Mouse (Mus musculus): Measurements from ENCODE around the gene Gm18596. TPM values are rescaled to one million over a fixed set of nuclear protein-coding genes. Genes with fewer than 3 reads are reported as not detected.
"Not testable (repeated sequence)": the region's sequence is repeated elsewhere in the genome, so short reads cannot be mapped to it uniquely, and the experiment has no call there.

Gm18596 gene
- polyA plus RNA-seq, 1 experiment from 2014 or later, result not detected

GRCm38 (mm10) chr10:77759582-77759981 is 17.1 kb upstream of the Gm18596 start, which contains the start of gene Gm3233:
Gene Gm3233 (minus strand): TSS chr10:77759682.
- H3K9me3 ChIP-seq (ENCODE audit: control insufficient read depth, low read length); H3K27me3 ChIP-seq (ENCODE audit: control insufficient read depth, insufficient read depth, low read length); H3K4me3 ChIP-seq (ENCODE audit: low read depth, low read length); H3K4me1 ChIP-seq (replicated peaks; ENCODE audit: control insufficient read depth, insufficient read depth, low read length); H3K4me2 ChIP-seq (replicated peaks; ENCODE audit: low read depth, low read length); H3K36me3 ChIP-seq (ENCODE audit: control insufficient read depth, insufficient read depth, low read length); H3K9ac ChIP-seq (ENCODE audit: low read depth, low read length); ATAC-seq (ENCODE audit: low FRiP score); DNase-seq (ENCODE audit: low spot score); H3K27ac ChIP-seq (ENCODE audit: low read depth, low read length): not testable (repeated sequence)
- no CpG with 5 or more reads among the region's 1 CpGs for WGBS

DNA sequence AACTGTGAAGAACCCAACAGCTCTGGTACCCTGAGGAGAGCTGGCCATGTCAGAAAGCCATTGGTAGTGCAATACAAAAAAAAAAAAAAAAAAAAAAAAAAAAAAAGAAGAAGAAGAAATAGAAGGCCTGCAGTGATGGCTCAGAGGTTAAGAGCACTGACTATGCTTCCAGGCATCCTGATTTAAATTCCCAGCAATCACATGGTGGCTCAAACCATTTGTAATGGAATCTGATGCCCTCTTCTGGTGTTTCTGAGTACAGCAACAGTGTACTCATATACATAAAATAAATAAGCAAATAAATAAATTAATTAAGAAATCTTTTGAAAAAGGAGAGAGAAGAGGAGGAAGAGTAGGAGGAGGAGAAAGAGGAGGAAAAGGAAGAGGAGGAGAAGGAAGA is 11.0 kb upstream of the Gm18596 start:
- Histone ChIP-seq H3K4me1 (replicated peaks; ENCODE audit: control insufficient read depth, insufficient read depth, low read length) (no peaks in the 10 kb centered on the region), H3K27me3 (ENCODE audit: control insufficient read depth, insufficient read depth, low read length) (no peaks in the 10 kb centered on the region), H3K4me3 (ENCODE audit: low read depth, low read length) (no peak overlapping the region), H3K4me2 (replicated peaks; ENCODE audit: low read depth, low read length) (no peak overlapping the region), H3K36me3 (ENCODE audit: control insufficient read depth, insufficient read depth, low read length) (no peaks in the 10 kb centered on the region), H3K9me3 (ENCODE audit: control insufficient read depth, low read length) (no peaks in the 10 kb centered on the region), H3K27ac (ENCODE audit: low read depth, low read length) (no peak overlapping the region), H3K9ac (ENCODE audit: low read depth, low read length) (no peak overlapping the region)
- ATAC-seq (ENCODE audit: low FRiP score), result no peak
- DNase-seq (ENCODE audit: low spot score), result no peak

DNA sequence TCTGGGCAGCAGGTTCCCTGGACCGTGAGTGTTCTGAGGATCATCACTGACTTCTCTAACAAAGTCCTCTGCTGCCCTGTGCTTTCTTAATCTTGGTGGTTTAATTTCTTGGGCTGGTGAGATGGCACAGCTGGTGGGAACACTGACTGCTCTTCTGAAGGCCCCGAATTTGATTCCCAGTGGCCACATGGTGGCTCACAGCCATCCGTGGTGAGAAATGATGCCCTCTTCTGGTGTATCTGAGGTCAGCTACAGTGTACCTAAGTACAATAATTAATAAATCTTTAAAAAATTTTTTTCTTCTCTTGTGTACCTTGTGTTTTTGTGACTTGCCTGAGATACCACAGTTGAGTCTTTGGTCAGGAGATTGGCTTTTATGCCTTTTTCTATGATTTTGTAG is 9.9 kb upstream of the Gm18596 start:
- not testable (repeated sequence) for H3K4me3 ChIP-seq (ENCODE audit: low read depth, low read length); H3K27me3 ChIP-seq (ENCODE audit: control insufficient read depth, insufficient read depth, low read length); DNase-seq (ENCODE audit: low spot score); H3K36me3 ChIP-seq (ENCODE audit: control insufficient read depth, insufficient read depth, low read length); H3K27ac ChIP-seq (ENCODE audit: low read depth, low read length); H3K4me2 ChIP-seq (replicated peaks; ENCODE audit: low read depth, low read length); H3K9me3 ChIP-seq (ENCODE audit: control insufficient read depth, low read length); H3K9ac ChIP-seq (ENCODE audit: low read depth, low read length); H3K4me1 ChIP-seq (replicated peaks; ENCODE audit: control insufficient read depth, insufficient read depth, low read length); ATAC-seq (ENCODE audit: low FRiP score)
- 66% methylated on average over 3 of the region's 3 CpGs for WGBS

GRCm38 (mm10) chr10:77751254-77751653 is 8.8 kb upstream of the Gm18596 start, which contains the start of gene Gm9736:
Gene Gm9736 (minus strand): TSS chr10:77751354.
- not testable (repeated sequence) for DNase-seq (ENCODE audit: low spot score); H3K9ac ChIP-seq (ENCODE audit: low read depth, low read length); H3K9me3 ChIP-seq (ENCODE audit: control insufficient read depth, low read length); H3K27me3 ChIP-seq (ENCODE audit: control insufficient read depth, insufficient read depth, low read length); H3K4me1 ChIP-seq (replicated peaks; ENCODE audit: control insufficient read depth, insufficient read depth, low read length); ATAC-seq (ENCODE audit: low FRiP score); H3K36me3 ChIP-seq (ENCODE audit: control insufficient read depth, insufficient read depth, low read length); H3K27ac ChIP-seq (ENCODE audit: low read depth, low read length); H3K4me2 ChIP-seq (replicated peaks; ENCODE audit: low read depth, low read length); H3K4me3 ChIP-seq (ENCODE audit: low read depth, low read length)
- 50% methylated on average over 1 of the region's 1 CpGs for WGBS

DNA sequence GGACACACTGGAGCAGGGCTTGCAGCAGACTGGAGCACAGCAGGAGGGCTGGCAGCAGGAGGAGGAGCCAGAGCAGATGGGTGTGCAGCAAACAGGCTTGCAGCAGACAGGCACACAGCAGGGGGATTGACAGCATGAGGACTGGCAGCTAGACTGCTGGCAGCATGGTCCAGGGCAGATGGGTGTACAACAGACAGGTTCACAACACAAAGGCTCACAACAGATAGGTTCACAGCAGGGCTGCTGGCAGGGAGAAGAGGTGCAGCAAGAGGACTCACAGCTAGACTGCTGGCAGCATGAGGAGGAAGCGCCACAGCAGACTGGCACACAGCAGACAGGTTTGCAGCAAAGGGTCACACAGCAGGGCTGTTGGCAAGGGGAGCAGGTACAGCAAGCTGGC is 8.2 kb upstream of the Gm18596 start:
- H3K4me3 ChIP-seq (ENCODE audit: low read depth, low read length); H3K9ac ChIP-seq (ENCODE audit: low read depth, low read length); ATAC-seq (ENCODE audit: low FRiP score); H3K4me1 ChIP-seq (replicated peaks; ENCODE audit: control insufficient read depth, insufficient read depth, low read length); DNase-seq (ENCODE audit: low spot score); H3K4me2 ChIP-seq (replicated peaks; ENCODE audit: low read depth, low read length); H3K27me3 ChIP-seq (ENCODE audit: control insufficient read depth, insufficient read depth, low read length); H3K27ac ChIP-seq (ENCODE audit: low read depth, low read length); H3K36me3 ChIP-seq (ENCODE audit: control insufficient read depth, insufficient read depth, low read length); H3K9me3 ChIP-seq (ENCODE audit: control insufficient read depth, low read length): not testable (repeated sequence)
- 72% methylated on average over 1 of the region's 1 CpGs for WGBS

DNA sequence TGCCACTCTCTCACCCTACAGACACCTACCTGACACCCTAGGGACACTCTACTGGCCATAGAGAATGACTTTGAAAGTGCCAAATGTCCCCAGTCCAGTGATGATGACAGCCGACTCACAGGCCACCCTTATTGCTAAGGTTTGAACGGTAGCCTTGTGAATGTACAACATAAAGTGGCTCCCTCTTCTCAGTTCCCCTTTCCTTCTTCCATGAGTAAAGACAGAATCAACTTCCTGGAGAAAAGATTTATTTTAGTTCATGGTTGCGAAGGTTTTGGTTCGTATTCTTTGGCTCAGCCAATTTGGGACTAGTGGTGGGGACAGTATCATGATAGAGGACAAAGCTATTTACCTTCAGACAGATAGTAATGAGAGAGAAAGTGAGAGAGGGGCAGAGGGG is 3.5 kb downstream of the Gm18596 start:
- no peak overlapping the region for H3K27ac ChIP-seq (ENCODE audit: low read depth, low read length)
- H3K27me3 ChIP-seq (ENCODE audit: control insufficient read depth, insufficient read depth, low read length), result no peaks in the 10 kb centered on the region
- H3K36me3 ChIP-seq (ENCODE audit: control insufficient read depth, insufficient read depth, low read length), result no peaks in the 10 kb centered on the region
- no peak overlapping the region for H3K4me3 ChIP-seq (ENCODE audit: low read depth, low read length)
- no peak for DNase-seq (ENCODE audit: low spot score)
- H3K4me2 ChIP-seq (replicated peaks; ENCODE audit: low read depth, low read length), result no peak overlapping the region
- H3K4me1 ChIP-seq (replicated peaks; ENCODE audit: control insufficient read depth, insufficient read depth, low read length), result no peaks in the 10 kb centered on the region
- no peak for ATAC-seq (ENCODE audit: low FRiP score)
- WGBS, result 88% methylated on average over 4 of the region's 4 CpGs
- H3K9me3 ChIP-seq (ENCODE audit: control insufficient read depth, low read length), result no peaks in the 10 kb centered on the region
- no peak overlapping the region for H3K9ac ChIP-seq (ENCODE audit: low read depth, low read length)

GRCm38 (mm10) chr10:77735928-77736327 is 6.5 kb downstream of the Gm18596 start:
- H3K4me2 ChIP-seq (replicated peaks; ENCODE audit: low read depth, low read length), result no peak overlapping the region
- no peaks in the 10 kb centered on the region for H3K9me3 ChIP-seq (ENCODE audit: control insufficient read depth, low read length)
- no peaks in the 10 kb centered on the region for H3K4me1 ChIP-seq (replicated peaks; ENCODE audit: control insufficient read depth, insufficient read depth, low read length)
- no peak overlapping the region for H3K4me3 ChIP-seq (ENCODE audit: low read depth, low read length)
- ATAC-seq (ENCODE audit: low FRiP score) (no peak), DNase-seq (ENCODE audit: low spot score) (no peak)
- H3K36me3 ChIP-seq (ENCODE audit: control insufficient read depth, insufficient read depth, low read length), result no peaks in the 10 kb centered on the region
- no peaks in the 10 kb centered on the region for H3K27me3 ChIP-seq (ENCODE audit: control insufficient read depth, insufficient read depth, low read length)
- H3K9ac ChIP-seq (ENCODE audit: low read depth, low read length), result no peak overlapping the region
- no peak overlapping the region for H3K27ac ChIP-seq (ENCODE audit: low read depth, low read length)
- WGBS, result 96% methylated on average over 1 of the region's 1 CpGs

DNA sequence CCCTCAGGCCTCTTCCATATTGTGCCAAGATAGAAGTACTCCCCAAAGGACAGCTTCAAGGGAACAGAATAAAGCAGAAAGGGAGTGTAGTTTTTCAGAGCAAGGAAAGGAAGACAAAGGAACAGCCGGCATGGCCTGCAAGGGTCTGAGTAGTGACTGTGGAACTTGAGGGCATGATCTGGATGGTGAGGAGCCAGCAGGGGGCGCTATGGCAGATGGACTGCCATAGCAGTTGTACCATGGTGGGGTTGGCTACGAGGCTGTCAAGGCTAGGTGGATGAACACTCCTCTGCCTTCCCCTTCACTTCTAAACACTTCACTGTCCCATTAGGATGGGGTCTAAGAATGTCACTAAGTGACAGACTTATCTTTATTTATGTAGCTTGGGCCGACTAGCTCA is 13.2 kb downstream of the Gm18596 start:
- Histone ChIP-seq H3K27me3 (ENCODE audit: control insufficient read depth, insufficient read depth, low read length) (no peaks in the 10 kb centered on the region), H3K9ac (ENCODE audit: low read depth, low read length) (no peak overlapping the region), H3K4me1 (replicated peaks; ENCODE audit: control insufficient read depth, insufficient read depth, low read length) (no peaks in the 10 kb centered on the region), H3K4me2 (replicated peaks; ENCODE audit: low read depth, low read length) (no peak overlapping the region), H3K36me3 (ENCODE audit: control insufficient read depth, insufficient read depth, low read length) (no peaks in the 10 kb centered on the region), H3K4me3 (ENCODE audit: low read depth, low read length) (no peak overlapping the region), H3K27ac (ENCODE audit: low read depth, low read length) (no peak overlapping the region), H3K9me3 (ENCODE audit: control insufficient read depth, low read length) (no peaks in the 10 kb centered on the region)
- ATAC-seq (ENCODE audit: low FRiP score) (no peak), DNase-seq (ENCODE audit: low spot score) (peak; percentile 41)
- 48% methylated on average over 4 of the region's 4 CpGs for WGBS

DNA sequence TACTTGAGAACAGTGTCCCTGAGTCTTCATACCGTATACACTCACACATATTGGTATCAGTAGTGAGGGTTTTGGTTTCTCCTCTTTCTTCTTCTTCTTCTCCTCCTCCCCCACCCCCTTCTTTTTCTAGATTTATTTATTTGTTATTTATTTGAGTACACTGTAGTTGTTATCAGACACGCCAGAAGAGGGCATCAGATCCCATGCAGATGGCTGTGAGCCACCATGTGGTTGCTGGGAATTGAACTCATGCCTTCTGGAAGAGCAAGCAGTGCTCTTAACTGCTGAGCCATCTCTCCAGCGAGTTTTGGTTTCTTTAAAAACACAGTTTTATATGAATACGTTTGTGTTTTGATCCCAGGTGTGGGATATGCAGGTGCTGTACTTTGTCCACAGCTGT is 14.2 kb downstream of the Gm18596 start:
- Histone ChIP-seq H3K27ac (ENCODE audit: low read depth, low read length) (no peak overlapping the region), H3K4me2 (replicated peaks; ENCODE audit: low read depth, low read length) (no peak overlapping the region), H3K9ac (ENCODE audit: low read depth, low read length) (no peak overlapping the region), H3K36me3 (ENCODE audit: control insufficient read depth, insufficient read depth, low read length) (no peaks in the 10 kb centered on the region), H3K9me3 (ENCODE audit: control insufficient read depth, low read length) (no peaks in the 10 kb centered on the region), H3K4me1 (replicated peaks; ENCODE audit: control insufficient read depth, insufficient read depth, low read length) (no peaks in the 10 kb centered on the region), H3K4me3 (ENCODE audit: low read depth, low read length) (no peak overlapping the region), H3K27me3 (ENCODE audit: control insufficient read depth, insufficient read depth, low read length) (no peaks in the 10 kb centered on the region)
- DNase-seq (ENCODE audit: low spot score), result no peak
- no peak for ATAC-seq (ENCODE audit: low FRiP score)
- WGBS, result 65% methylated on average over 4 of the region's 4 CpGs
